Mouse (Mus musculus) CH12.LX (cell line): ENCODE data around the gene Ptprf. TPM values are rescaled to one million over a fixed set of nuclear protein-coding genes. Genes with fewer than 3 reads are reported as not detected.

ENCODE experiments used
- DNase-seq: peaks from one replicate; pipeline ENCODE4 v3.0.0-alpha.2; 2013; ENCODE audit errors: extremely low read depth
- H3K27ac ChIP-seq: 2 replicates; pipeline ENCODE4 v1.5.1; 2012; ENCODE audit warnings: low read depth, mild to moderate bottlenecking, control low read depth, moderate library complexity; ENCODE audit not compliant: insufficient read depth
- H3K27me3 ChIP-seq: replicated peaks from 2 replicates; pipeline ENCODE3; 2012; ENCODE audit warnings: inconsistent platforms
- H3K36me3 ChIP-seq, 2 experiments: replicated peaks in 1 of 2; 2 replicates each; pipeline versions ENCODE3 to v1.6.1; 2012; ENCODE audit warnings: inconsistent platforms in 1 of 2, low read length in 1 of 2, mild to moderate bottlenecking in 1 of 2, mixed read lengths in 1 of 2, moderate library complexity in 1 of 2; ENCODE audit not compliant: control insufficient read depth in 1 of 2, insufficient read depth in 1 of 2
- H3K4me1 ChIP-seq, 2 experiments: 2 replicates each; pipeline ENCODE4 v1.6.1; 2012; ENCODE audit warnings: inconsistent platforms in 1 of 2, moderate library complexity in 1 of 2; ENCODE audit not compliant: insufficient read depth in 2 of 2, control insufficient read depth in 1 of 2
- H3K4me2 ChIP-seq: 2 replicates; pipeline ENCODE4 v1.6.1; 2012; ENCODE audit warnings: low read depth, mild to moderate bottlenecking, control low read depth; ENCODE audit not compliant: poor library complexity, insufficient read depth, severe bottlenecking
- H3K4me3 ChIP-seq, 3 experiments: fragments of 150-350 bp in 1 of 3; sonication (generic) in 1 of 3; replicated peaks in 1 of 3; 2 replicates each; pipeline versions ENCODE3 to v1.5.1; 2011 to 2012; ENCODE audit warnings: low read depth in 2 of 3, low read length in 2 of 3, mild to moderate bottlenecking in 2 of 3, moderate library complexity in 2 of 3, control low read depth in 1 of 3, improper control_type of control experiment in 1 of 3, inconsistent platforms in 1 of 3, mixed read lengths in 1 of 3; ENCODE audit not compliant: poor library complexity in 1 of 3
- H3K79me2 ChIP-seq: replicated peaks from 2 replicates; pipeline ENCODE4 v1.6.1; 2012; ENCODE audit warnings: mild to moderate bottlenecking, moderate library complexity; ENCODE audit not compliant: control insufficient read depth, poor library complexity, insufficient read depth, severe bottlenecking; ENCODE audit errors: extremely low read depth
- H3K9ac ChIP-seq: 2 replicates; pipeline ENCODE4 v1.6.1; 2012; ENCODE audit warnings: low read depth, mild to moderate bottlenecking, control low read depth, moderate library complexity; ENCODE audit not compliant: insufficient read depth
- H3K9me3 ChIP-seq: replicated peaks from 2 replicates; pipeline ENCODE3; 2012; ENCODE audit warnings: low read length, inconsistent platforms, mixed read lengths
- CHD1 ChIP-seq: IDR thresholded peaks from 2 replicates; pipeline ENCODE4 v1.6.1; 2012; ENCODE audit warnings: low read depth, low read length, improper control_type of control experiment, inconsistent platforms
- CHD2 ChIP-seq: IDR thresholded peaks from 2 replicates; pipeline ENCODE4 v1.6.1; 2011; ENCODE audit warnings: low read length, improper control_type of control experiment
- CTCF ChIP-seq, 2 experiments: IDR thresholded peaks in 1 of 2; conservative IDR thresholded peaks in 1 of 2; 2 replicates each; pipeline ENCODE4 v1.5.1; 2011 to 2012; ENCODE audit warnings: low read depth in 2 of 2, low read length in 2 of 2, improper control_type of control experiment in 1 of 2, inconsistent platforms in 1 of 2, mild to moderate bottlenecking in 1 of 2, moderate library complexity in 1 of 2
- ELF1 ChIP-seq: IDR thresholded peaks from 2 replicates; pipeline ENCODE4 v1.6.1; 2014; ENCODE audit warnings: low read depth, mild to moderate bottlenecking, inconsistent platforms, low read length, improper control_type of control experiment
- EP300 ChIP-seq: IDR thresholded peaks from 2 replicates; pipeline ENCODE4 v1.6.1; 2011; ENCODE audit warnings: low read length, improper control_type of control experiment
- GABPA ChIP-seq: IDR thresholded peaks from 2 replicates; pipeline ENCODE4 v1.6.1; 2012; ENCODE audit warnings: low read depth, low read length, improper control_type of control experiment, inconsistent platforms; ENCODE audit not compliant: insufficient replicate concordance
- IRF4 ChIP-seq: IDR thresholded peaks from 2 replicates; pipeline ENCODE4 v1.6.1; 2014; ENCODE audit warnings: low read depth, mild to moderate bottlenecking, inconsistent platforms, low read length, improper control_type of control experiment
- JUN ChIP-seq: IDR thresholded peaks from 2 replicates; pipeline ENCODE4 v1.6.1; 2011; ENCODE audit warnings: low read depth, mild to moderate bottlenecking, low read length, improper control_type of control experiment, moderate library complexity; ENCODE audit not compliant: insufficient read depth
- JUND ChIP-seq: conservative IDR thresholded peaks from 2 replicates; pipeline ENCODE4 v1.6.1; 2011; ENCODE audit warnings: low read depth, low read length, improper control_type of control experiment
- MAFK ChIP-seq: IDR thresholded peaks from 2 replicates; pipeline ENCODE4 v1.6.1; 2011; ENCODE audit warnings: low read length, improper control_type of control experiment; ENCODE audit not compliant: insufficient replicate concordance
- MAZ ChIP-seq: IDR thresholded peaks from 2 replicates; pipeline ENCODE4 v1.6.1; 2012; ENCODE audit warnings: low read depth, mild to moderate bottlenecking, inconsistent platforms, low read length, improper control_type of control experiment, moderate library complexity
- MEF2A ChIP-seq: IDR thresholded peaks from 2 replicates; pipeline ENCODE4 v1.6.1; 2014; ENCODE audit warnings: low read depth, mild to moderate bottlenecking, inconsistent platforms, low read length, improper control_type of control experiment, borderline replicate concordance
- MYC ChIP-seq: IDR thresholded peaks from 2 replicates; pipeline ENCODE4 v1.6.1; 2011; ENCODE audit warnings: low read depth, mild to moderate bottlenecking, improper control_type of control experiment, low read length
- PAX5 ChIP-seq: IDR thresholded peaks from 2 replicates; pipeline ENCODE4 v1.6.1; 2012; ENCODE audit warnings: low read length, inconsistent platforms, mixed read lengths
- POLR2A ChIP-seq: IDR thresholded peaks from 2 replicates; pipeline ENCODE4 v1.6.1; 2011; ENCODE audit warnings: low read depth, mild to moderate bottlenecking, improper control_type of control experiment, low read length
- POLR2AphosphoS2 ChIP-seq: IDR thresholded peaks from 2 replicates; pipeline ENCODE4 v1.6.1; 2011; ENCODE audit warnings: low read depth, low read length, improper control_type of control experiment
- RAD21 ChIP-seq: IDR thresholded peaks from 2 replicates; pipeline ENCODE4 v1.6.1; 2011; ENCODE audit warnings: low read depth, mild to moderate bottlenecking, low read length, improper control_type of control experiment, moderate library complexity
- RCOR1 ChIP-seq: conservative IDR thresholded peaks from 2 replicates; pipeline ENCODE4 v1.6.1; 2012; ENCODE audit warnings: low read depth, mild to moderate bottlenecking, inconsistent platforms, low read length, improper control_type of control experiment
- SIN3A ChIP-seq: IDR thresholded peaks from 2 replicates; pipeline ENCODE4 v1.6.1; 2012; ENCODE audit warnings: low read length, improper control_type of control experiment, inconsistent platforms
- SMC3 ChIP-seq: IDR thresholded peaks from 2 replicates; pipeline ENCODE4 v1.6.1; 2011; ENCODE audit warnings: low read depth, low read length, improper control_type of control experiment
- TBP ChIP-seq: conservative IDR thresholded peaks from 2 replicates; pipeline ENCODE4 v1.6.1; 2011; ENCODE audit warnings: low read depth, low read length, improper control_type of control experiment
- UBTF ChIP-seq: IDR thresholded peaks from 2 replicates; pipeline ENCODE4 v1.6.1; 2012; ENCODE audit warnings: low read depth, mild to moderate bottlenecking, inconsistent platforms, low read length, improper control_type of control experiment, moderate library complexity
- USF1 ChIP-seq: IDR thresholded peaks from 2 replicates; pipeline ENCODE4 v1.6.1; 2014; ENCODE audit warnings: low read depth, mild to moderate bottlenecking, inconsistent platforms, low read length, improper control_type of control experiment
- ZC3H11A ChIP-seq: IDR thresholded peaks from 2 replicates; pipeline ENCODE4 v1.6.1; 2012; ENCODE audit warnings: low read depth, mild to moderate bottlenecking, inconsistent platforms, low read length, improper control_type of control experiment
- ZKSCAN1 ChIP-seq: IDR thresholded peaks from 2 replicates; pipeline ENCODE4 v1.6.1; 2012; ENCODE audit warnings: low read depth, inconsistent platforms, low read length, improper control_type of control experiment, borderline replicate concordance
- ZNF384 ChIP-seq: IDR thresholded peaks from 2 replicates; pipeline ENCODE4 v1.6.1; 2012; ENCODE audit warnings: low read depth, low read length, improper control_type of control experiment, inconsistent platforms
- dilution Hi-C: fragments of 300-500 bp; cut with MboI; formaldehyde crosslinking; loops from 2 replicates; pipeline ENCODE4 v1.14.3; 2020; ENCODE audit warnings: low sequenced_read_pairs; ENCODE audit not compliant: extremely low pct_unique_long_range_greater_than_20kb, extremely low pct_ligation_motif_present
- in situ Hi-C: fragments of 300-500 bp; cut with MboI; formaldehyde crosslinking; loops from 3 replicates; pipeline ENCODE4 v1.14.3; 2019; ENCODE audit warnings: low sequenced_read_pairs, low pct_ligation_motif_present, low pct_unique_long_range_greater_than_20kb, mixed read lengths
- polyA plus RNA-seq: library from polyadenylated mRNA; unstranded; fragments of >175 nt; gene quantifications from 2 replicates; pipeline ENCODE4 v1.2.1, GENCODE M21; 2012; ENCODE audit warnings: low read depth; ENCODE audit not compliant: insufficient read length
- total RNA-seq, 2 experiments: library from RNA; depleted of rRNA; stranded (reverse); fragments of 300-350 nt in 1 of 2; fragments of >200 nt in 1 of 2; gene quantifications; 2 replicates each; pipeline ENCODE4 v1.2.3; 2012 to 2014

Gene Ptprf
- 0.13 and 0.21 TPM in 2 replicates for total RNA-seq (2012; rRNA removed)
- not detected in 2 replicates for total RNA-seq (2014; rRNA removed)
- 0.11 and 0.14 TPM in 2 replicates for polyA plus RNA-seq

GRCm38 (mm10) chr4:118291231-118291630, at the start of gene Ptprf:
Gene Ptprf, minus strand, starts transcription at chr4:118291405.
- peaks cover 7 to 17% of the 10 kb centered on the region in 2 experiments for H3K4me1 ChIP-seq
- TF ChIP-seq TBP (no peak), CTCF (conservative IDR thresholded peaks at IDR 0.05 in 1 of 2, IDR thresholded peaks at IDR 0.05 in 1 of 2; ENCODE audit: low read depth in 2 of 2, low read length in 2 of 2) (no peak), JUN (no peak), JUND (no peak), SIN3A (no peak), ZNF384 (no peak), PAX5 (no peak), CHD2 (no peak), GABPA (no peak), USF1 (no peak), EP300 (no peak), CHD1 (no peak), MEF2A (no peak), RAD21 (no peak), ZKSCAN1 (no peak), POLR2A (no peak), RCOR1 (no peak), POLR2AphosphoS2 (no peak), MAZ (no peak)
- in situ Hi-C loops (loop anchor here (10.0 kb wide), 1 partner anchor 206 kb away; no protein-coding TSS in a partner anchor), dilution Hi-C loops (no loop called here)
- peaks cover 41% of the 10 kb centered on the region for H3K27me3 ChIP-seq
- no peaks in the 10 kb centered on the region for H3K79me2 ChIP-seq
- H3K36me3 ChIP-seq = no peaks in the 10 kb centered on the region
- no peak within 1 kb of the TSS for H3K9ac ChIP-seq
- H3K27ac ChIP-seq = no peak within 1 kb of the TSS
- H3K4me3 ChIP-seq = no peak within 1 kb of the TSS
- no peak for DNase-seq
- no peak within 1 kb of the TSS for H3K4me2 ChIP-seq
- H3K9me3 ChIP-seq = peaks cover 6% of the 10 kb centered on the region

GRCm38 (mm10) chr4:118336658-118337057, 45.5 kb upstream of the Ptprf start:
- no peak overlapping the region for H3K27ac ChIP-seq
- H3K4me1 ChIP-seq = no peaks in the 10 kb centered on the region
- H3K36me3 ChIP-seq = no peaks in the 10 kb centered on the region
- TF ChIP-seq GABPA = no peak
- TF ChIP-seq RAD21 = peak; percentile 24
- no peak for TF ChIP-seq JUN
- TF ChIP-seq ZC3H11A = no peak
- TF ChIP-seq PAX5 = no peak
- no peak for TF ChIP-seq SMC3
- no peak for TF ChIP-seq MYC
- no peak for TF ChIP-seq MAFK
- TF ChIP-seq SIN3A = no peak
- no peak for TF ChIP-seq USF1
- TF ChIP-seq ELF1 = no peak
- TF ChIP-seq UBTF = no peak
- no peak for TF ChIP-seq IRF4
- TF ChIP-seq CTCF (conservative IDR thresholded peaks at IDR 0.05 in 1 of 2, IDR thresholded peaks at IDR 0.05 in 1 of 2; ENCODE audit: low read depth in 2 of 2, low read length in 2 of 2) = peak in 1 of 2 experiments; percentile 42; a peak in 2 of 4 replicates
- TF ChIP-seq POLR2AphosphoS2 = no peak
- TF ChIP-seq, all 38 proteins: peak for 2
- dilution Hi-C loops = no loop called here
- in situ Hi-C loops = no loop called here
- H3K4me2 ChIP-seq = no peak overlapping the region
- no peak overlapping the region for H3K4me3 ChIP-seq
- DNase-seq = peak; percentile 51
- H3K9ac ChIP-seq = no peak overlapping the region
- H3K27me3 ChIP-seq = peaks cover 28% of the 10 kb centered on the region
- no peaks in the 10 kb centered on the region for H3K79me2 ChIP-seq
- peaks cover 4% of the 10 kb centered on the region for H3K9me3 ChIP-seq
